Mouse (Mus musculus): ENCODE measurements around the gene Gm45808.

DNA sequence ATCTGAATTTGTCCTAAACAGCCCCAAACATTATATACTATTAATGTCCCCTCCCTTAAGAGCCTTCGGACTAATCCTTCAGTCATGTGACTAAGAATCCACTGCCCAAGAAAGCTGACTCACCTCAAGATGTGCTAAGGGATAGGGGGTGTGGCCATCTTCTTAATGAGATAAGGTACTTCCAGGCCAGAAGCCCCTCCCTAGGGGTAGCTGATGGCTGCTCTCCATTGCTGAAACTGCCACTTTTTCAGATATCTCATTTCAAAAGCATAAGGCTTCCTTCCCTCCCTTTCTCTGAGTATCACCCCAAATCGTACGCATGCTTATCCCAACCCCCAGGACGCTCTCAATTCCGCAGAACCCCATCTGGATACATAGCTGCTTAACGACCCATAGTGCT lies 21.9 kb upstream of the Gm45808 start:
- TF ChIP-seq CTCF (IDR thresholded peaks at IDR 0.05; ENCODE audit: extremely low read depth, insufficient read length, insufficient replicate concordance, low read depth, low read length), result no peak
- no peak for TF ChIP-seq POLR2A (IDR thresholded peaks at IDR 0.05; ENCODE audit: low read depth, low read length)
